29 mouse cellular contexts compared by ENCODE assay signal in genomic region chr12:71619561-71619960, GRCm38 (mm10).
"Had no signal": no experiment of that assay in that cellular context is flagged by ENCODE, and none has a peak within 500 bp of the region (broad histone marks: within the 10 kb centered on the region; RNA-seq: fewer than 3 reads in every experiment).

No protein-coding gene starts in this region.

- H3K4me1 ChIP-seq: liver, embryonic 13.5 days; liver, embryonic 15.5 days had no signal

- H3K27ac ChIP-seq: gastrocnemius, adult 2 months; heart, adult 2 months; heart, embryonic 13.5 days; heart, embryonic 15.5 days; hindbrain, embryonic 12.5 days; hindbrain, embryonic 14.5 days; intestine, embryonic 15.5 days; layer of hippocampus, adult 2 months; left cerebral cortex, adult 2 months; limb, embryonic 10.5 days; limb, embryonic 12.5 days; liver, embryonic 13.5 days; liver, embryonic 15.5 days had no signal

- H3K27me3 ChIP-seq: heart, embryonic 13.5 days; heart, embryonic 15.5 days; hindbrain, embryonic 12.5 days; intestine, embryonic 15.5 days; limb, embryonic 12.5 days; liver, embryonic 13.5 days; liver, embryonic 15.5 days had no signal

- H3K4me3 ChIP-seq: gastrocnemius, adult 2 months; heart, adult 2 months; heart, embryonic 13.5 days; heart, embryonic 15.5 days; hindbrain, embryonic 10.5 days; hindbrain, embryonic 12.5 days; intestine, embryonic 15.5 days; layer of hippocampus, adult 2 months; left cerebral cortex, adult 2 months; limb, embryonic 10.5 days; limb, embryonic 12.5 days; liver, embryonic 13.5 days; liver, embryonic 15.5 days had no signal

- H3K4me2 ChIP-seq: heart, embryonic 11.5 days; heart, embryonic 13.5 days; heart, embryonic 15.5 days; hindbrain, embryonic 12.5 days; hindbrain, embryonic 14.5 days; intestine, embryonic 15.5 days; limb, embryonic 12.5 days; liver, embryonic 11.5 days; liver, embryonic 13.5 days; liver, embryonic 15.5 days had no signal

- DNase-seq: gastrocnemius, adult 2 months; gastrocnemius, postnatal 10 days; gastrocnemius, postnatal 25 days; heart, adult 2 months; heart, postnatal 14 days; heart, postnatal 4 days; kidney, adult 18-20 months; kidney, adult 9 months; kidney, postnatal 10 days; kidney, postnatal 25 days; kidney, postnatal 4 days; liver; liver, embryonic 13.5 days had no signal

- H3K36me3 ChIP-seq: heart, embryonic 13.5 days; heart, embryonic 15.5 days; hindbrain, embryonic 10.5 days; hindbrain, embryonic 12.5 days; intestine, embryonic 15.5 days; limb, embryonic 10.5 days; limb, embryonic 12.5 days; liver, embryonic 13.5 days; liver, embryonic 15.5 days had no signal

- H3K9me3 ChIP-seq: heart, embryonic 13.5 days; heart, embryonic 15.5 days; hindbrain, embryonic 10.5 days; hindbrain, embryonic 12.5 days; intestine, embryonic 15.5 days; limb, embryonic 10.5 days; limb, embryonic 12.5 days; liver, embryonic 13.5 days; liver, embryonic 15.5 days had no signal

- ATAC-seq: hindbrain, embryonic 16.5 days; inflammation-experienced regulatory T-cells, adult 6 months; intestine, embryonic 15.5 days; intestine, postnatal 0 days had no signal

- H3K9ac ChIP-seq: heart, embryonic 13.5 days; heart, embryonic 15.5 days; hindbrain, embryonic 12.5 days; hindbrain, embryonic 14.5 days; intestine, embryonic 15.5 days; limb, embryonic 12.5 days; liver, embryonic 13.5 days; liver, embryonic 15.5 days had no signal
